10 mouse cellular contexts compared by ENCODE assay signal in the genomic region with DNA sequence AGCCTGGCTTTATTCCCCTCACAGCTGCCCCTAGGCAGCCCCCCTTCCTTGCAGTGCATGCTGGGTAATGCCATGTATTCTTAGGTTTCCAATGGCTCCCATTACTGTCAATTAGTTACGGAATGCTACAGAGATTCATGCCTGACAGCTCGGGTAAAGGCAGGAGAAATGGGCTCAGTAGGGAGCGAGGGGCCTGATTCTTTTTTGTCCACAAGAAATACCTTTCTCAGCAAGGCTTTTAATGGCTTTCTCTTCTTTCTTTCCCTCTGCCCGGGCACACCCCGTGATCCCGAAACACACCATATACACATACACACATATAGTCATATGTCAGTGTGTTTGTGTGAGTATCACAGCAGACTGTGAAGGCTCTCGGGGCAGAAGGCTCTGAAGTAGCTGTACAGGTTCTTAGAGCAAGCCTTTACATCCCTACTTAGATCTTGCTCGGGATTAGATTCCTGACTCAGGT. TPM values are rescaled to one million over a fixed set of nuclear protein-coding genes. Genes with fewer than 3 reads are reported as not detected.
A peak's percentile ranks its signal among the peaks of the same experiment; 100 is the strongest.
DNase-seq lines count a peak whose midpoint lies in the region; ATAC-seq and TF ChIP-seq lines count a peak whose summit lies in the region.
"Had no signal": no experiment of that assay in that cellular context is flagged by ENCODE, and none has a peak within 500 bp of the region (broad histone marks: within the 10 kb centered on the region; RNA-seq: fewer than 3 reads in every experiment).

No protein-coding gene starts in this region.

- H3K27me3 ChIP-seq in heart, embryonic 10.5 days (ENCODE audit: insufficient read depth, poor library complexity, severe bottlenecking) = no peaks in the 10 kb centered on the region
- H3K27me3 ChIP-seq in embryonic facial prominence, embryonic 15.5 days = no peaks in the 10 kb centered on the region
- no peaks in the 10 kb centered on the region for H3K27me3 ChIP-seq in hindbrain, postnatal 0 days (ENCODE audit: insufficient read depth, low read length)
- H3K27me3 ChIP-seq in neural tube, embryonic 11.5 days (ENCODE audit: control insufficient read depth, insufficient read depth, low read length) = no peaks in the 10 kb centered on the region
- H3K27me3 ChIP-seq: Patski had no signal

- peaks cover 3% of the 10 kb centered on the region; the same call in 1 of the 2 replicates for H3K9me3 ChIP-seq in heart, embryonic 10.5 days
- no peaks in the 10 kb centered on the region for H3K9me3 ChIP-seq in embryonic facial prominence, embryonic 15.5 days (replicated peaks)
- no peaks in the 10 kb centered on the region for H3K9me3 ChIP-seq in hindbrain, postnatal 0 days (ENCODE audit: low read length)
- peaks cover 7% of the 10 kb centered on the region; the same call in 1 of the 2 replicates for H3K9me3 ChIP-seq in neural tube, embryonic 11.5 days (ENCODE audit: control insufficient read depth, low read length)

- H3K4me1 ChIP-seq in heart, embryonic 10.5 days = peaks cover 21% of the 10 kb centered on the region
- peaks cover 32% of the 10 kb centered on the region for H3K4me1 ChIP-seq in embryonic facial prominence, embryonic 15.5 days
- peaks cover 17% of the 10 kb centered on the region for H3K4me1 ChIP-seq in hindbrain, postnatal 0 days (ENCODE audit: insufficient read depth, low read length)
- H3K4me1 ChIP-seq in neural tube, embryonic 11.5 days (ENCODE audit: control insufficient read depth, insufficient read depth, low read length) = peaks cover 14% of the 10 kb centered on the region

- ATAC-seq in embryonic facial prominence, embryonic 15.5 days (ENCODE audit: insufficient number of reproducible peaks, low FRiP score, low TSS enrichment, low read depth) = peak; percentile 34; the same call in 1 of the 2 replicates
- peak; percentile 90 for ATAC-seq in hindbrain, postnatal 0 days
- peak; percentile 93 for ATAC-seq in neural tube, embryonic 11.5 days (ENCODE audit: insufficient read depth, low FRiP score, low TSS enrichment)
- ATAC-seq: Patski had no signal

- 66% methylated on average over 8 of the region's 8 CpGs for WGBS in heart, embryonic 10.5 days
- WGBS in embryonic facial prominence, embryonic 15.5 days = 26% methylated on average over 8 of the region's 8 CpGs
- WGBS in hindbrain, postnatal 0 days = 14% methylated on average over 8 of the region's 8 CpGs
- 8% methylated on average over 8 of the region's 8 CpGs for WGBS in neural tube, embryonic 11.5 days

- H3K4me2 ChIP-seq in embryonic facial prominence, embryonic 15.5 days (replicated peaks) = no peak overlapping the region
- H3K4me2 ChIP-seq in hindbrain, postnatal 0 days (ENCODE audit: low read depth, low read length) = peak overlapping the region; percentile 35
- peak overlapping the region; percentile 23 for H3K4me2 ChIP-seq in neural tube, embryonic 11.5 days (ENCODE audit: low read depth)

- no peaks in the 10 kb centered on the region for H3K36me3 ChIP-seq in heart, embryonic 10.5 days
- H3K36me3 ChIP-seq in embryonic facial prominence, embryonic 15.5 days = no peaks in the 10 kb centered on the region
- H3K36me3 ChIP-seq in hindbrain, postnatal 0 days (ENCODE audit: insufficient read depth, low read length) = no peaks in the 10 kb centered on the region
- H3K36me3 ChIP-seq in neural tube, embryonic 11.5 days (ENCODE audit: control insufficient read depth, insufficient read depth, low read length) = no peaks in the 10 kb centered on the region

- TF ChIP-seq CTCF in hindbrain, postnatal 0 days (IDR thresholded peaks at IDR 0.05; ENCODE audit: low read depth) = no peak

- 0 out of 2 replicates have a peak overlapping the region, but pooled peaks have one; percentile 80 for H3K27ac ChIP-seq in heart, embryonic 10.5 days
- H3K27ac ChIP-seq in embryonic facial prominence, embryonic 15.5 days (replicated peaks) = peak overlapping the region; percentile 31
- H3K27ac ChIP-seq in hindbrain, postnatal 0 days = peak overlapping the region; percentile 60
- H3K27ac ChIP-seq in neural tube, embryonic 11.5 days (ENCODE audit: low read depth, low read length) = peak overlapping the region; percentile 94

- no peak for DNase-seq in heart, embryonic 10.5 days (ENCODE audit: low spot score)
- no peak for DNase-seq in heart, postnatal 4 days
- peak; percentile 78 for DNase-seq in hindbrain, postnatal 0 days (ENCODE audit: low spot score)
- peak; percentile 81 for DNase-seq in neural tube, embryonic 11.5 days (ENCODE audit: low spot score)
- DNase-seq in lung, adult 18-20 months = no peak
- DNase-seq in urinary bladder, postnatal 4 days (ENCODE audit: low spot score in 2 of 2) = no peak
- DNase-seq in layer of hippocampus, adult 8-10 months (ENCODE audit: low spot score in 2 of 2) = no peak
- DNase-seq: lung, postnatal 4 days had no signal

- H3K9ac ChIP-seq in embryonic facial prominence, embryonic 15.5 days = no peak overlapping the region
- H3K9ac ChIP-seq in hindbrain, postnatal 0 days (replicated peaks; ENCODE audit: low read length) = no peak overlapping the region
- H3K9ac ChIP-seq in neural tube, embryonic 11.5 days (ENCODE audit: low read length) = peak overlapping the region; percentile 20; the same call in 1 of the 2 replicates

- no peak overlapping the region for H3K4me3 ChIP-seq in heart, embryonic 10.5 days
- H3K4me3 ChIP-seq in embryonic facial prominence, embryonic 15.5 days (replicated peaks) = no peak overlapping the region
- H3K4me3 ChIP-seq in hindbrain, postnatal 0 days (ENCODE audit: low read length) = peak overlapping the region; percentile 10; the same call in 1 of the 2 replicates
- H3K4me3 ChIP-seq in neural tube, embryonic 11.5 days (ENCODE audit: low read depth, low read length) = no peak overlapping the region

RNA-seq across cellular contexts. Expression of gene Nepro, which starts 44.6 kb away (rescaled TPM):
- 8.7 and 9.3 TPM in 2 replicates for polyA plus RNA-seq in heart, embryonic 10.5 days (2016; fragmentation: Nextera tagmentation; extraction: Ambion mirVana)
- total RNA-seq in heart, postnatal 4 days (2021) = 1 to 10 TPM; 6.9 to 7.0 TPM
- 7.3 and 7.9 TPM in 2 replicates for polyA plus RNA-seq in embryonic facial prominence, embryonic 15.5 days (2015; fragmentation: Nextera tagmentation; extraction: Ambion mirVana)
- 3.3 and 3.5 TPM in 2 replicates for total RNA-seq in hindbrain, postnatal 0 days (2014; rRNA removed)
- 3.2 TPM in 2 replicates for polyA plus RNA-seq in hindbrain, postnatal 0 days (2015; fragmentation: Nextera tagmentation; extraction: Ambion mirVana)
- polyA plus RNA-seq in neural tube, embryonic 11.5 days (2014; fragmentation: Nextera tagmentation; extraction: Ambion mirVana) = 11.9 and 12.3 TPM in 2 replicates
- total RNA-seq in layer of hippocampus, adult 8-10 months (2022) = 1 to 10 TPM; 5.0 to 9.0 (median 6.0) TPM

Comparison
In these comparisons a context has a peak if more than half of its experiments do, and no peak if none do; other contexts are left out.
1. DNase-seq: peak in hindbrain, postnatal 0 days (single experiment) and neural tube, embryonic 11.5 days (single experiment); none in heart, embryonic 10.5 days (single experiment), heart, postnatal 4 days (single experiment), lung, adult 18-20 months (0 of 2), urinary bladder, postnatal 4 days (0 of 2) and layer of hippocampus, adult 8-10 months (0 of 2).
2. H3K27ac ChIP-seq: peak in every context shown above with its lines; median percentile 94 in neural tube, embryonic 11.5 days; 80 in heart, embryonic 10.5 days; 60 in hindbrain, postnatal 0 days; 31 in embryonic facial prominence, embryonic 15.5 days.
3. ATAC-seq: peak in every context shown above with its lines; median percentile 93 in neural tube, embryonic 11.5 days; 90 in hindbrain, postnatal 0 days; 34 in embryonic facial prominence, embryonic 15.5 days.